Mouse (Mus musculus) intestine, postnatal 0 days (tissue): ENCODE results near the gene Spred3. TPM values are rescaled to one million over a fixed set of nuclear protein-coding genes. Genes with fewer than 3 reads are reported as not detected.

Experiments used
- ATAC-seq: fragments of 200-750 bp; cut with Nextera tagmentation; 2 replicates; pipeline ENCODE4 v1.8.0; 2017; ENCODE audit warnings: mild to moderate bottlenecking, moderate TSS enrichment, moderate library complexity
- H3K27ac ChIP-seq: fragments of 300-500 bp; sonication (generic); 2 replicates; pipeline ENCODE4 v1.5.1; 2014; ENCODE audit warnings: mild to moderate bottlenecking, low read depth, low read length, moderate library complexity
- H3K27me3 ChIP-seq: fragments of 300-500 bp; sonication (generic); replicated peaks from 2 replicates; pipeline ENCODE4 v1.6.1; 2014; ENCODE audit warnings: low read length, mixed read lengths; ENCODE audit not compliant: control insufficient read depth, insufficient read depth
- H3K36me3 ChIP-seq: fragments of 300-500 bp; sonication (generic); 2 replicates; pipeline ENCODE4 v1.6.1; 2014; ENCODE audit warnings: mild to moderate bottlenecking, moderate library complexity; ENCODE audit not compliant: control insufficient read depth, insufficient read depth
- H3K4me1 ChIP-seq: fragments of 300-500 bp; sonication (generic); replicated peaks from 2 replicates; pipeline ENCODE4 v1.6.1; 2014; ENCODE audit warnings: antibody characterized with exemption, low read length, mixed read lengths; ENCODE audit not compliant: control insufficient read depth, insufficient read depth
- H3K4me2 ChIP-seq: fragments of 300-500 bp; sonication (generic); replicated peaks from 2 replicates; pipeline ENCODE4 v1.6.1; 2014; ENCODE audit warnings: low read depth, mild to moderate bottlenecking, moderate library complexity
- H3K4me3 ChIP-seq: fragments of 300-500 bp; sonication (generic); 2 replicates; pipeline ENCODE4 v1.5.1; 2014; ENCODE audit warnings: low read depth, low read length
- H3K9ac ChIP-seq: fragments of 300-500 bp; sonication (generic); 2 replicates; pipeline ENCODE4 v1.6.1; 2014; ENCODE audit warnings: mild to moderate bottlenecking, low read depth, low read length
- H3K9me3 ChIP-seq: fragments of 300-500 bp; sonication (generic); 2 replicates; pipeline ENCODE4 v1.6.1; 2016; ENCODE audit warnings: mixed run types; ENCODE audit not compliant: control insufficient read depth
- CTCF ChIP-seq: sonication (generic); IDR thresholded peaks from 2 replicates; pipeline ENCODE4 v1.5.1; 2016; ENCODE audit warnings: low read depth, mild to moderate bottlenecking, control low read depth, antibody characterized with exemption, moderate library complexity
- WGBS: fragments of 180-500 bp; shearing (Covaris S2); extraction: QIAGEN DNeasy Blood & Tissue Kit; methylation state at CpG from one replicate; pipeline ENCODE4 v1.1.7; 2014; 5-methylcytosine and 5-hydroxymethylcytosine counted together
- polyA plus RNA-seq: library from polyadenylated mRNA; unstranded; fragments of >200 nt; fragmentation: Nextera tagmentation; extraction: Ambion mirVana; gene quantifications from 2 replicates; pipeline ENCODE4 v1.2.1, GENCODE M21; 2015

Spred3 gene
- polyA plus RNA-seq, 1 experiment from 2014 or later: 0.52 TPM

GRCm38 (mm10) chr7:29162750-29163525 is 7.3 kb downstream of the Spred3 start:
- H3K4me2 ChIP-seq: 0 out of 2 replicates have a peak overlapping the region, but pooled peaks have one; percentile 13
- H3K27ac ChIP-seq: no peak overlapping the region
- no peaks in the 10 kb centered on the region for H3K9me3 ChIP-seq
- no peaks in the 10 kb centered on the region for H3K4me1 ChIP-seq
- H3K27me3 ChIP-seq: no peaks in the 10 kb centered on the region
- 14% methylated on average over 9 of the region's 9 CpGs for WGBS
- H3K4me3 ChIP-seq: no peak overlapping the region
- ATAC-seq: peak; percentile 92
- H3K9ac ChIP-seq: no peak overlapping the region
- no peak for TF ChIP-seq CTCF
- no peaks in the 10 kb centered on the region for H3K36me3 ChIP-seq

GRCm38 (mm10) chr7:29162294-29162693 is 7.9 kb downstream of the Spred3 start:
- H3K27me3 ChIP-seq: no peaks in the 10 kb centered on the region
- H3K36me3 ChIP-seq: no peaks in the 10 kb centered on the region
- H3K9ac ChIP-seq: no peak overlapping the region
- H3K4me3 ChIP-seq: no peak overlapping the region
- no peak overlapping the region for H3K27ac ChIP-seq
- 58% methylated on average over 5 of the region's 5 CpGs for WGBS
- 0 out of 2 replicates have a peak overlapping the region, but pooled peaks have one; percentile 13 for H3K4me2 ChIP-seq
- H3K9me3 ChIP-seq: no peaks in the 10 kb centered on the region
- ATAC-seq: no peak
- TF ChIP-seq CTCF: no peak
- no peaks in the 10 kb centered on the region for H3K4me1 ChIP-seq

GRCm38 (mm10) chr7:29158264-29158663 is 11.9 kb downstream of the Spred3 start:
- H3K27ac ChIP-seq: no peak overlapping the region
- H3K9me3 ChIP-seq: no peaks in the 10 kb centered on the region
- ATAC-seq: no peak
- H3K9ac ChIP-seq: no peak overlapping the region
- no peak overlapping the region for H3K4me2 ChIP-seq
- no peak for TF ChIP-seq CTCF
- H3K27me3 ChIP-seq: no peaks in the 10 kb centered on the region
- H3K4me1 ChIP-seq: no peaks in the 10 kb centered on the region; the same call in 1 of the 2 replicates
- 11% methylated on average over 5 of the region's 5 CpGs for WGBS
- H3K36me3 ChIP-seq: peaks cover 11% of the 10 kb centered on the region
- no peak overlapping the region for H3K4me3 ChIP-seq

- no peaks in the 10 kb centered on the region for H3K27me3 ChIP-seq
- peak within 1 kb of the TSS; percentile 86 for H3K9ac ChIP-seq
- peak within 1 kb of the TSS; percentile 81 for H3K4me3 ChIP-seq
- WGBS: 2% methylated on average over 66 of the region's 68 CpGs
- no peaks in the 10 kb centered on the region; the same call in 1 of the 2 replicates for H3K4me1 ChIP-seq
- peak within 1 kb of the TSS; percentile 99 for H3K27ac ChIP-seq
- peak; percentile 62 for TF ChIP-seq CTCF
- peak within 1 kb of the TSS; percentile 94 for H3K4me2 ChIP-seq
- peak; percentile 80 for ATAC-seq
- peaks cover 17% of the 10 kb centered on the region for H3K36me3 ChIP-seq
- no peaks in the 10 kb centered on the region for H3K9me3 ChIP-seq
Measured at GRCm38 (mm10) chr7:29155838-29156782, 14.1 kb downstream of the Spred3 start, which contains the start of gene Fam98c. TSS of gene Fam98c (minus strand) at chr7:29156234.

GRCm38 (mm10) chr7:29155196-29155837 is 14.9 kb downstream of the Spred3 start:
- ATAC-seq: peak; percentile 85
- H3K27me3 ChIP-seq: no peaks in the 10 kb centered on the region
- H3K4me2 ChIP-seq: peak overlapping the region; percentile 94
- peaks cover 17% of the 10 kb centered on the region for H3K36me3 ChIP-seq
- peak; percentile 60 for TF ChIP-seq CTCF
- H3K27ac ChIP-seq: peak overlapping the region; percentile 99
- no peaks in the 10 kb centered on the region; the same call in 1 of the 2 replicates for H3K4me1 ChIP-seq
- peak overlapping the region; percentile 81 for H3K4me3 ChIP-seq
- H3K9me3 ChIP-seq: no peaks in the 10 kb centered on the region
- peak overlapping the region; percentile 86 for H3K9ac ChIP-seq
- 8% methylated on average over 37 of the region's 37 CpGs for WGBS
